13 mouse cellular contexts compared by ENCODE assay signal in the genomic region with DNA sequence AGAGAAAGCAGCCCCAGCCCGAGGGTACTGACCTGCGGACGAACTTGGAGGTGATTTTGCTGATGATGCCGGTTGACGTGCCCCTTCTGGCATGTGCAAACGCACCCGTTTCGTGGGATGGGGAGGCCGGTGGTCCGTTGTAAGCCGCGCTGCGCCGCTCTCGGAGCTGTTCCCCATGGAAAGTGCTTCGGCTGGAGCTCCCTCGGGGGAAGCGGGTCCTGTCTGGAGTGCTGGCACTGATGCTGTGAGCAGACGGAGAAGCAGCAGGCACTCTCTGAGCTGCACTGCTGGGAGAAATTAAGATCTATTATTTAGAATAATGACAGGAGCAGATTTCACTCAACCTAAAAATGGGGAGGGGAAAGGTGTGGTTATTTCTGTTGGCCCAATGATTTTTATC. TPM values are rescaled to one million over a fixed set of nuclear protein-coding genes. Genes with fewer than 3 reads are reported as not detected.
DNase-seq lines count a peak whose midpoint lies in the region; ATAC-seq and TF ChIP-seq lines count a peak whose summit lies in the region.
"Had no signal": no experiment of that assay in that cellular context is flagged by ENCODE, and none has a peak within 500 bp of the region (broad histone marks: within the 10 kb centered on the region; RNA-seq: fewer than 3 reads in every experiment).

No protein-coding gene starts in this region.

- peak; percentile 59; the same call in 1 of the 2 replicates for ATAC-seq in forebrain, embryonic 12.5 days (ENCODE audit: low FRiP score)
- ATAC-seq: activated CD4-positive, CD25-positive, alpha-beta regulatory T cell, adult 4 months had no signal

- intact Hi-C loops in gastrocnemius, adult 2 months (cut with DNase I) = no loop called here

- H3K36me3 ChIP-seq in forebrain, embryonic 12.5 days (replicated peaks) = peaks cover 71% of the 10 kb centered on the region
- H3K36me3 ChIP-seq in forebrain, embryonic 10.5 days (replicated peaks) = peaks cover 62% of the 10 kb centered on the region
- H3K36me3 ChIP-seq in hindbrain, embryonic 10.5 days = peaks cover 66% of the 10 kb centered on the region
- H3K36me3 ChIP-seq: G1E had no signal

- no peak overlapping the region for H3K9ac ChIP-seq in forebrain, embryonic 12.5 days

- DNase-seq in forebrain, embryonic 10.5 days (ENCODE audit: extremely low spot score, low spot score) = no peak
- DNase-seq in cerebellum, adult 18-20 months = peak; percentile 47 to 55
- no peak for DNase-seq in hindbrain, embryonic 10.5 days (ENCODE audit: low spot score)
- peak; percentile 80 for DNase-seq in layer of hippocampus, adult 9-11 months
- DNase-seq in c-Kit-positive CD71-positive TER-119-positive erythroid progenitor cells, embryonic 14.5 days (ENCODE audit: low spot score) = no peak
- DNase-seq in gastrocnemius, postnatal 10 days = no peak
- no peak for DNase-seq in gastrocnemius, adult 2 months
- DNase-seq: heart, postnatal 10 days had no signal

- no peak for TF ChIP-seq CTCF in gastrocnemius, adult 2 months (IDR thresholded peaks at IDR 0.05)

- peak overlapping the region; percentile 37 for H3K27ac ChIP-seq in forebrain, embryonic 12.5 days
- H3K27ac ChIP-seq in forebrain, embryonic 10.5 days = no peak overlapping the region
- H3K27ac ChIP-seq in hindbrain, embryonic 10.5 days = peak overlapping the region; percentile 12; the same call in 1 of the 2 replicates
- no peak overlapping the region for H3K27ac ChIP-seq in gastrocnemius, adult 2 months

- H3K27me3 ChIP-seq in forebrain, embryonic 12.5 days = no peaks in the 10 kb centered on the region
- no peaks in the 10 kb centered on the region for H3K27me3 ChIP-seq in forebrain, embryonic 10.5 days (ENCODE audit: poor library complexity, severe bottlenecking)
- H3K27me3 ChIP-seq in hindbrain, embryonic 10.5 days (ENCODE audit: insufficient read depth, poor library complexity, severe bottlenecking) = no peaks in the 10 kb centered on the region

- H3K4me1 ChIP-seq in forebrain, embryonic 12.5 days = peaks cover 20% of the 10 kb centered on the region
- H3K4me1 ChIP-seq in forebrain, embryonic 10.5 days = peaks cover 7% of the 10 kb centered on the region; the same call in 1 of the 2 replicates
- H3K4me1 ChIP-seq in hindbrain, embryonic 10.5 days (replicated peaks) = peaks cover 29% of the 10 kb centered on the region

- 74% methylated on average over 19 of the region's 19 CpGs for WGBS in forebrain, embryonic 12.5 days
- WGBS in forebrain, embryonic 10.5 days = 89% methylated on average over 19 of the region's 19 CpGs
- WGBS in hindbrain, embryonic 10.5 days = 81% methylated on average over 19 of the region's 19 CpGs

- H3K4me3 ChIP-seq in forebrain, embryonic 12.5 days (replicated peaks) = no peak overlapping the region
- no peak overlapping the region for H3K4me3 ChIP-seq in forebrain, embryonic 10.5 days
- H3K4me3 ChIP-seq in hindbrain, embryonic 10.5 days = no peak overlapping the region
- no peak overlapping the region for H3K4me3 ChIP-seq in gastrocnemius, adult 2 months
- H3K4me3 ChIP-seq: erythroblast, embryonic 14.5 days had no signal

- H3K9me3 ChIP-seq in forebrain, embryonic 12.5 days = no peaks in the 10 kb centered on the region
- H3K9me3 ChIP-seq in forebrain, embryonic 10.5 days = no peaks in the 10 kb centered on the region
- H3K9me3 ChIP-seq in hindbrain, embryonic 10.5 days = no peaks in the 10 kb centered on the region
- H3K9me3 ChIP-seq: G1E had no signal

- no peak overlapping the region for H3K4me2 ChIP-seq in forebrain, embryonic 12.5 days

RNA-seq across cellular contexts. Expression of a gene that starts 22.4 kb away (rescaled TPM):
- polyA plus RNA-seq in forebrain, embryonic 12.5 days (2016; fragmentation: Nextera tagmentation; extraction: Ambion mirVana) = 0.74 and 0.91 TPM in 2 replicates
- 0.56 and 0.58 TPM in 2 replicates for polyA plus RNA-seq in forebrain, embryonic 10.5 days (2016; fragmentation: Nextera tagmentation; extraction: Ambion mirVana)
- polyA plus RNA-seq in hindbrain, embryonic 10.5 days (2016; fragmentation: Nextera tagmentation; extraction: Ambion mirVana) = 0.64 and 0.72 TPM in 2 replicates
- total RNA-seq in gastrocnemius, postnatal 10 days (2021) = 10 to 100 TPM; 32.8 to 36.1 TPM
- 10 to 100 TPM in 1 of 2 experiments, 1 to 10 TPM in 1; 7.1 to 10.1 TPM for total RNA-seq in gastrocnemius, adult 2 months (2021)
- total RNA-seq: G1E; megakaryocyte, adult 5-6 weeks had no signal
- polyA plus RNA-seq: activated CD4-positive, CD25-positive, alpha-beta regulatory T cell, adult 4 months; G1E had no signal

RNA-seq across cellular contexts. Expression of a gene that starts 59.1 kb away (rescaled TPM):
- polyA plus RNA-seq in forebrain, embryonic 12.5 days (2016; fragmentation: Nextera tagmentation; extraction: Ambion mirVana) = 89.0 and 98.1 TPM in 2 replicates
- polyA plus RNA-seq in forebrain, embryonic 10.5 days (2016; fragmentation: Nextera tagmentation; extraction: Ambion mirVana) = 78.1 and 82.6 TPM in 2 replicates
- polyA plus RNA-seq in hindbrain, embryonic 10.5 days (2016; fragmentation: Nextera tagmentation; extraction: Ambion mirVana) = 85.9 and 87.8 TPM in 2 replicates
- total RNA-seq in gastrocnemius, postnatal 10 days (2021) = 100 to 1,000 TPM; 150 to 151 TPM
- total RNA-seq in gastrocnemius, adult 2 months (2021) = 100 to 1,000 TPM; 126 to 170 TPM

Comparison
In these comparisons a context has a peak if more than half of its experiments do, and no peak if none do; other contexts are left out.
1. H3K27ac ChIP-seq: peak in forebrain, embryonic 12.5 days (single experiment) and hindbrain, embryonic 10.5 days (single experiment); none in forebrain, embryonic 10.5 days (single experiment) and gastrocnemius, adult 2 months (single experiment).
2. DNase-seq: peak in cerebellum, adult 18-20 months (2 of 2) and layer of hippocampus, adult 9-11 months (single experiment); none in forebrain, embryonic 10.5 days (single experiment), hindbrain, embryonic 10.5 days (single experiment), c-Kit-positive CD71-positive TER-119-positive erythroid progenitor cells, embryonic 14.5 days (single experiment), gastrocnemius, postnatal 10 days (single experiment) and gastrocnemius, adult 2 months (single experiment).